Mouse (Mus musculus) forebrain, embryonic 16.5 days (tissue): ENCODE measurements around the gene C2cd6. TPM values are rescaled to one million over a fixed set of nuclear protein-coding genes. Genes with fewer than 3 reads are reported as not detected.
A peak's percentile ranks its signal among the peaks of the same experiment; 100 is the strongest.

Source experiments
- ATAC-seq: fragments of 200-750 bp; cut with Nextera tagmentation; 2 replicates; pipeline ENCODE4 v1.8.0; 2017; ENCODE audit warnings: mild to moderate bottlenecking, moderate library complexity
- H3K27ac ChIP-seq: fragments of 300-500 bp; sonication (generic); 2 replicates; pipeline ENCODE4 v1.5.1; 2014; ENCODE audit warnings: low read length, control low read depth
- H3K27me3 ChIP-seq: fragments of 300-500 bp; sonication (generic); replicated peaks from 2 replicates; pipeline ENCODE4 v1.6.1; 2014; ENCODE audit warnings: low read length; ENCODE audit not compliant: control insufficient read depth, insufficient read depth
- H3K36me3 ChIP-seq: fragments of 300-500 bp; sonication (generic); 2 replicates; pipeline ENCODE4 v1.6.1; 2014; ENCODE audit not compliant: control insufficient read depth, insufficient read depth
- H3K4me1 ChIP-seq: fragments of 300-500 bp; sonication (generic); replicated peaks from 2 replicates; pipeline ENCODE4 v1.6.1; 2014; ENCODE audit warnings: low read length; ENCODE audit not compliant: control insufficient read depth, insufficient read depth
- H3K4me2 ChIP-seq: fragments of 300-500 bp; sonication (generic); 2 replicates; pipeline ENCODE4 v1.6.1; 2014; ENCODE audit warnings: mild to moderate bottlenecking, low read length, control low read depth
- H3K4me3 ChIP-seq: fragments of 300-500 bp; sonication (generic); replicated peaks from 2 replicates; pipeline ENCODE4 v1.5.1; 2014; ENCODE audit warnings: mild to moderate bottlenecking, low read length, control low read depth
- H3K9ac ChIP-seq: fragments of 300-500 bp; sonication (generic); replicated peaks from 2 replicates; pipeline ENCODE4 v1.6.1; 2014; ENCODE audit warnings: low read depth, low read length, control low read depth
- H3K9me3 ChIP-seq: fragments of 300-500 bp; sonication (generic); 2 replicates; pipeline ENCODE4 v1.6.1; 2016; ENCODE audit warnings: low read length; ENCODE audit not compliant: control insufficient read depth
- WGBS: fragments of 180-500 bp; shearing (Covaris S2); extraction: QIAGEN DNeasy Blood & Tissue Kit; methylation state at CpG from one replicate; pipeline ENCODE4 v1.1.7; 2014; 5-methylcytosine and 5-hydroxymethylcytosine counted together
- polyA plus RNA-seq: library from polyadenylated mRNA; unstranded; fragments of >200 nt; fragmentation: Nextera tagmentation; extraction: Ambion mirVana; gene quantifications from 2 replicates; pipeline ENCODE4 v1.2.1, GENCODE M21; 2015

Gene C2cd6
- polyA plus RNA-seq, 1 experiment from 2014 or later = not detected

DNA sequence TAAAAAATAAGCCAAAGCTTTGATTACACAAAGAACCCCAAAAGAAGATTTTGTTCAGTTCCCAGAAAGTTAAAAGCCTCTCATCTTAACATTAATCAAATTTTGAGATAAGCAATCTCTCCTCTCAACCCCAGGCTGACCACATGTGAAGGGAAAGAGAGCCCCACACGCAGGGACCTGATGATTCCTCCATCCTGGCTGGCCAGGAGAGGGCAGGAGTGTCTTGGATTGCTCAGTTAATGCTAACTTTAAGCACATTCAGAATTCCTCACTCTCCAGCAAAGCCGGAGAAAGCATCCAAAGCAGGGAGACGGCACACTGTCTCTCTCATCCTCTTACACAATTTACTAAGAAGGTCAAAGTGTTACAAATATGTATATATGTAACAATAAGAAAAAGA, 26.7 kb downstream of the C2cd6 start:
- H3K27me3 ChIP-seq = no peaks in the 10 kb centered on the region
- WGBS = 11% methylated on average over 3 of the region's 3 CpGs
- ATAC-seq = no peak
- no peaks in the 10 kb centered on the region for H3K36me3 ChIP-seq
- H3K4me3 ChIP-seq = no peak overlapping the region
- H3K9me3 ChIP-seq = no peaks in the 10 kb centered on the region
- no peak overlapping the region for H3K27ac ChIP-seq
- H3K9ac ChIP-seq = no peak overlapping the region
- H3K4me2 ChIP-seq = no peak overlapping the region
- H3K4me1 ChIP-seq = no peaks in the 10 kb centered on the region

- WGBS = 63% methylated on average over 3 of the region's 3 CpGs
Observed at GRCm38 (mm10) chr1:59063697-59064096, 31.0 kb downstream of the C2cd6 start.

GRCm38 (mm10) chr1:59056955-59057354, 37.7 kb downstream of the C2cd6 start:
- H3K27ac ChIP-seq = no peak overlapping the region
- H3K4me1 ChIP-seq = no peaks in the 10 kb centered on the region
- no peaks in the 10 kb centered on the region for H3K9me3 ChIP-seq
- ATAC-seq = no peak
- WGBS = 65% methylated on average over 2 of the region's 2 CpGs
- no peaks in the 10 kb centered on the region for H3K36me3 ChIP-seq
- H3K9ac ChIP-seq = no peak overlapping the region
- H3K27me3 ChIP-seq = no peaks in the 10 kb centered on the region
- no peak overlapping the region for H3K4me2 ChIP-seq
- H3K4me3 ChIP-seq = no peak overlapping the region

More at GRCm38 (mm10) chr1:59063697-59064096, 31.0 kb downstream of the C2cd6 start:
- Histone ChIP-seq H3K27me3 (no peaks in the 10 kb centered on the region), H3K9ac (no peak overlapping the region), H3K4me3 (no peak overlapping the region), H3K27ac (no peak overlapping the region), H3K4me2 (no peak overlapping the region), H3K36me3 (no peaks in the 10 kb centered on the region), H3K4me1 (no peaks in the 10 kb centered on the region), H3K9me3 (no peaks in the 10 kb centered on the region)
- ATAC-seq = no peak

GRCm38 (mm10) chr1:59051306-59051705, 43.4 kb downstream of the C2cd6 start:
- WGBS = 65% methylated on average over 2 of the region's 2 CpGs
- no peak overlapping the region for H3K9ac ChIP-seq
- H3K36me3 ChIP-seq = no peaks in the 10 kb centered on the region
- no peaks in the 10 kb centered on the region for H3K4me1 ChIP-seq
- ATAC-seq = no peak
- H3K27me3 ChIP-seq = no peaks in the 10 kb centered on the region
- H3K4me2 ChIP-seq = no peak overlapping the region
- no peaks in the 10 kb centered on the region for H3K9me3 ChIP-seq
- H3K27ac ChIP-seq = no peak overlapping the region
- no peak overlapping the region for H3K4me3 ChIP-seq

DNA sequence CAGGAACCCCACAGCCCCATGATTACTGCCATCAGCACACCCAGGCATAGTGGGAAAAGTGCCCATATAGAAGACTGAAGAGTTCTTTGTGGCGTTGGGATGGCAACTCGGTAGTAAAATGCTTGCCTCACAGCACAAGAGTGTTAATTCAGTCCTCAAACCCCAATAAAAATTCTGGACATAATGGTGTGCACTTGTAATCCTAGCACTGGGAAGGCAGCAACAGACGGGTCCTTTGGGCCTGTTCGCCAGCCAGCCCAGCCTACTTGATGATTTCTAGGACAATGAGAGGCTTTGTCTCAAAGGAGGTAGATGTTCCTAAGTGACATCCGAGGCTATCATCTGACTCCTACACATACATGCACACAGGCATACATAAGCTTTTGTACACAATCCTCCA, 57.0 kb downstream of the C2cd6 start:
- 66% methylated on average over 5 of the region's 5 CpGs for WGBS
- Histone ChIP-seq H3K36me3 (no peaks in the 10 kb centered on the region), H3K4me1 (no peaks in the 10 kb centered on the region), H3K9me3 (no peaks in the 10 kb centered on the region), H3K9ac (no peak overlapping the region), H3K27ac (no peak overlapping the region), H3K27me3 (no peaks in the 10 kb centered on the region), H3K4me2 (no peak overlapping the region), H3K4me3 (no peak overlapping the region)
- ATAC-seq = peak; percentile 26; the same call in 1 of the 2 replicates

GRCm38 (mm10) chr1:59021556-59021955, 73.1 kb downstream of the C2cd6 start:
- Histone ChIP-seq H3K9me3 (no peaks in the 10 kb centered on the region), H3K4me1 (no peaks in the 10 kb centered on the region), H3K9ac (no peak overlapping the region), H3K36me3 (no peaks in the 10 kb centered on the region), H3K4me2 (no peak overlapping the region), H3K27me3 (no peaks in the 10 kb centered on the region), H3K27ac (no peak overlapping the region), H3K4me3 (no peak overlapping the region)
- WGBS = 52% methylated on average over 3 of the region's 3 CpGs
- ATAC-seq = no peak

DNA sequence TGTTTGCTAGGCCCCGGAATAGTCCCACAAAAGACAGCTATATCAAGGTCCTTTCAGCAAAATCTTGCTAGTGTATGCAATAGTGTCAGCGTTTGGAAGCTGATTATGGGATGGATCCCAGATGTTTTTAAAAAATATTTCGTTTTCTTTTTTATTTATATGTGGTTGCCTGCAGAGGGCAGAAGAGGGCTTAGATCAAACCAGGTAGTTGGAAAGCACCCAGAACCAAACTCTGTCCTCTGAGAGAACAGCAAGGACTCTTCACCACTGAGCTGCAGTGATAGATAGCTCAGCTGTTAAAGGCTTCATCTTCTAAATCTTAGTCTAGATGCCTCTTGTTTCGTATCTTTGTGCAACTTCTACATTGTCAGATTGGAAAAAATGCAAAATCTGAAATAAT, 85.5 kb downstream of the C2cd6 start:
- WGBS = 44% methylated on average over 4 of the region's 4 CpGs
- H3K9ac ChIP-seq = no peak overlapping the region
- no peak for ATAC-seq

More for the DNA sequence above, 85.5 kb downstream of the C2cd6 start:
- Histone ChIP-seq H3K4me1 (no peaks in the 10 kb centered on the region), H3K27ac (no peak overlapping the region), H3K27me3 (no peaks in the 10 kb centered on the region), H3K4me2 (no peak overlapping the region), H3K4me3 (no peak overlapping the region), H3K9me3 (no peaks in the 10 kb centered on the region), H3K36me3 (no peaks in the 10 kb centered on the region)

Other genes with a start within 250 kb of the C2cd6 start
- 24.0 and 26.1 TPM in 2 replicates for gene Trak2, start 121.5 kb downstream of the C2cd6 start, polyA plus RNA-seq
- 104 and 108 TPM in 2 replicates for gene Stradb, start 121.4 kb downstream of the C2cd6 start, polyA plus RNA-seq
- 52.9 and 53.9 TPM in 2 replicates for gene Tmem237, start 25.5 kb upstream of the C2cd6 start, polyA plus RNA-seq
- gene Mpp4, start 68.5 kb upstream of the C2cd6 start, polyA plus RNA-seq = 0.55 and 0.75 TPM in 2 replicates
- 23.0 and 23.1 TPM in 2 replicates for gene Als2, start 142.3 kb upstream of the C2cd6 start, polyA plus RNA-seq
- 0.36 and 0.56 TPM in 2 replicates for gene Cdk15, start 162.0 kb upstream of the C2cd6 start, polyA plus RNA-seq